Comparison of ENCODE assay signal across 7 mouse cellular contexts in the genomic region with DNA sequence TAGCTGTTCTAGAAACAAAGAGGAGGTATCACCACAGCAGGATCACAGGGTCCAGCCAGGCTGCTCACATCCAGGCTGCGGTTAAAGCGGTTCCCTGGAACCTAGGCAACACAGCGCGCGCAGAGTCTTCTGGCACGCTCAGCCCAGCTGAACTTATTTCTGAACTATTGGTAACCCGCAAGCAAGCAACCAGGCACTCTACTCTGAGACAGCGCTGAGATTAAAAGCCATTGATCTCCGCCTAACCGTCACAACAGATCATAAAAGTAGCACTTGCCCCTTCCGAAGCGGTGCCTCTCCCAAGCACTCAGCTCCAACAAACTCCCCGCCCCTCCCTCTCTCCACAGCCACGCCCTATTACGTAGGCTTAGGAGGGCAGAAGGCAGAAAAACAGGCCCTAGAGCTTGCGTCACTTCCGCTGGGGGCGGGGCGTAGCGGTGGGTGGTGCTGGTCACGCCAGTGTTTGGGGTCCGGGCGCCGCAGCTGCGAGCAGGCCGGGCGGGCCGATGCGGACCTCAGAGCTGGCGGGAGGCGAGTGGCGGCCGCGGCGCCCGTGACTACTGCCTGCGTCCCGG. TPM values are rescaled to one million over a fixed set of nuclear protein-coding genes. Genes with fewer than 3 reads are reported as not detected.
A peak's percentile ranks its signal among the peaks of the same experiment; 100 is the strongest.
DNase-seq lines count a peak whose midpoint lies in the region; ATAC-seq lines count a peak whose summit lies in the region.

No protein-coding gene starts in this region.

- H3K36me3 ChIP-seq in limb, embryonic 10.5 days, result no peaks in the 10 kb centered on the region
- no peaks in the 10 kb centered on the region for H3K36me3 ChIP-seq in midbrain, embryonic 13.5 days

- ATAC-seq in granulocyte monocyte progenitor cell, adult 5-6 weeks (replicated peaks; ENCODE audit: poor library complexity, severe bottlenecking), result peak; percentile 85
- peak; percentile 99 for ATAC-seq in midbrain, embryonic 13.5 days

- peak overlapping the region; percentile 76 for H3K4me3 ChIP-seq in limb, embryonic 10.5 days
- H3K4me3 ChIP-seq in midbrain, embryonic 13.5 days (replicated peaks), result peak overlapping the region; percentile 63

- H3K9ac ChIP-seq in midbrain, embryonic 13.5 days (replicated peaks), result peak overlapping the region; percentile 84

- DNase-seq in adrenal gland, adult 8-10 months, result peak; percentile 99
- DNase-seq in embryo, embryonic 9.5 days (ENCODE audit: extremely low spot score), result peak; percentile 100
- DNase-seq in kidney, adult 11 months, result peak; percentile 99
- peak; percentile 99 for DNase-seq in limb, embryonic 10.5 days (ENCODE audit: low spot score)
- DNase-seq in spleen, adult 12 weeks (ENCODE audit: low spot score), result peak; percentile 99

- H3K4me2 ChIP-seq in midbrain, embryonic 13.5 days (replicated peaks), result peak overlapping the region; percentile 73

- H3K27me3 ChIP-seq in limb, embryonic 10.5 days (ENCODE audit: low read depth, poor library complexity, severe bottlenecking), result no peaks in the 10 kb centered on the region
- H3K27me3 ChIP-seq in midbrain, embryonic 13.5 days, result no peaks in the 10 kb centered on the region

- WGBS in limb, embryonic 10.5 days, result under 1% methylated on average over 38 of the region's 38 CpGs
- under 1% methylated on average over 29 of the region's 38 CpGs for WGBS in midbrain, embryonic 13.5 days

- H3K27ac ChIP-seq in limb, embryonic 10.5 days, result peak overlapping the region; percentile 95
- H3K27ac ChIP-seq in midbrain, embryonic 13.5 days, result peak overlapping the region; percentile 96

- H3K9me3 ChIP-seq in limb, embryonic 10.5 days (replicated peaks), result no peaks in the 10 kb centered on the region
- no peaks in the 10 kb centered on the region for H3K9me3 ChIP-seq in midbrain, embryonic 13.5 days

- H3K4me1 ChIP-seq in limb, embryonic 10.5 days, result peaks cover 8% of the 10 kb centered on the region
- H3K4me1 ChIP-seq in midbrain, embryonic 13.5 days (replicated peaks), result peaks cover 14% of the 10 kb centered on the region

RNA-seq across cellular contexts. Expression of a gene that starts 47.6 kb away (rescaled TPM):
- 100 to 1,000 TPM in 3 of 4 experiments, 10 to 100 TPM in 1; 84.1 to 127 (median 109) TPM for total RNA-seq in adrenal gland, adult 8-10 months (2022)
- total RNA-seq in granulocyte monocyte progenitor cell, adult 5-6 weeks (2014; fragmentation: Nextera tagmentation), result 18.9 and 30.2 TPM in 2 replicates
- total RNA-seq in granulocyte monocyte progenitor cell, adult 5-6 weeks (2017), result 20.8 and 28.9 TPM in 2 replicates
- 31.6 and 48.4 TPM in 2 replicates for polyA plus RNA-seq in limb, embryonic 10.5 days (2016; fragmentation: Nextera tagmentation; extraction: Ambion mirVana)
- polyA plus RNA-seq in midbrain, embryonic 13.5 days (2015; fragmentation: Nextera tagmentation; extraction: Ambion mirVana), result 122 and 143 TPM in 2 replicates

RNA-seq across cellular contexts. Expression of a gene that starts 58.7 kb away (rescaled TPM):
- total RNA-seq in adrenal gland, adult 8-10 months (2022), result 10 to 100 TPM; 47.4 to 72.3 (median 50.4) TPM
- 38.5 and 46.4 TPM in 2 replicates for total RNA-seq in granulocyte monocyte progenitor cell, adult 5-6 weeks (2014; fragmentation: Nextera tagmentation)
- 49.2 and 49.8 TPM in 2 replicates for total RNA-seq in granulocyte monocyte progenitor cell, adult 5-6 weeks (2017)
- 15.2 and 16.0 TPM in 2 replicates for polyA plus RNA-seq in limb, embryonic 10.5 days (2016; fragmentation: Nextera tagmentation; extraction: Ambion mirVana)
- 30.3 and 31.0 TPM in 2 replicates for polyA plus RNA-seq in midbrain, embryonic 13.5 days (2015; fragmentation: Nextera tagmentation; extraction: Ambion mirVana)

RNA-seq across cellular contexts. Expression of a gene that starts 59.9 kb away (rescaled TPM):
- 10 to 100 TPM in 1 of 4 experiments, 1 to 10 TPM in 3; 3.4 to 14.9 (median 6.9) TPM for total RNA-seq in adrenal gland, adult 8-10 months (2022)
- 1.5 TPM in 1 of 2 replicates, not detected in the other for total RNA-seq in granulocyte monocyte progenitor cell, adult 5-6 weeks (2014; fragmentation: Nextera tagmentation)
- total RNA-seq in granulocyte monocyte progenitor cell, adult 5-6 weeks (2017), result 0.13 and 0.67 TPM in 2 replicates
- 0.82 and 0.91 TPM in 2 replicates for polyA plus RNA-seq in limb, embryonic 10.5 days (2016; fragmentation: Nextera tagmentation; extraction: Ambion mirVana)
- 134 and 146 TPM in 2 replicates for polyA plus RNA-seq in midbrain, embryonic 13.5 days (2015; fragmentation: Nextera tagmentation; extraction: Ambion mirVana)

Comparison
In these comparisons a context has a peak if more than half of its experiments do, and no peak if none do; other contexts are left out.
1. Peak in every context shown above with its lines: DNase-seq, ATAC-seq, H3K4me3 ChIP-seq and H3K27ac ChIP-seq.